Mouse (Mus musculus) hindbrain, embryonic 14.5 days (tissue): Measurements from ENCODE around the gene Rac2. TPM values are rescaled to one million over a fixed set of nuclear protein-coding genes. Genes with fewer than 3 reads are reported as not detected.

Source experiments
- ATAC-seq: fragments of 200-750 bp; cut with Nextera tagmentation; 2 replicates; pipeline ENCODE4 v1.8.0; 2017; ENCODE audit warnings: moderate number of reproducible peaks, mild to moderate bottlenecking, moderate TSS enrichment, moderate library complexity; ENCODE audit not compliant: low FRiP score
- DNase-seq: peaks from one replicate; pipeline ENCODE4 v3.0.0-alpha.2; 2015; ENCODE audit warnings: low spot score
- H3K27ac ChIP-seq: fragments of 300-500 bp; sonication (generic); 2 replicates; pipeline ENCODE4 v1.5.1; 2014; ENCODE audit warnings: mild to moderate bottlenecking, moderate library complexity
- H3K27me3 ChIP-seq: fragments of 300-500 bp; sonication (generic); 2 replicates; pipeline ENCODE4 v1.6.1; 2014; ENCODE audit warnings: mild to moderate bottlenecking, low read length, mixed read lengths; ENCODE audit not compliant: control insufficient read depth, insufficient read depth
- H3K36me3 ChIP-seq: fragments of 300-500 bp; sonication (generic); replicated peaks from 2 replicates; pipeline ENCODE4 v1.6.1; 2014; ENCODE audit not compliant: control insufficient read depth, insufficient read depth
- H3K4me1 ChIP-seq: fragments of 300-500 bp; sonication (generic); replicated peaks from 2 replicates; pipeline ENCODE4 v1.6.1; 2014; ENCODE audit warnings: antibody characterized with exemption, low read length, mixed read lengths; ENCODE audit not compliant: control insufficient read depth, insufficient read depth
- H3K4me2 ChIP-seq: fragments of 300-500 bp; sonication (generic); replicated peaks from 2 replicates; pipeline ENCODE4 v1.6.1; 2014; ENCODE audit warnings: mild to moderate bottlenecking, moderate library complexity
- H3K4me3 ChIP-seq: fragments of 300-500 bp; sonication (generic); replicated peaks from 2 replicates; pipeline ENCODE4 v1.5.1; 2014; ENCODE audit warnings: mild to moderate bottlenecking, low read length
- H3K9ac ChIP-seq: fragments of 300-500 bp; sonication (generic); 2 replicates; pipeline ENCODE4 v1.6.1; 2014
- H3K9me3 ChIP-seq: fragments of 300-500 bp; sonication (generic); 2 replicates; pipeline ENCODE4 v1.6.1; 2016; ENCODE audit warnings: low read length; ENCODE audit not compliant: control insufficient read depth
- WGBS: fragments of 180-500 bp; shearing (Covaris S2); extraction: QIAGEN DNeasy Blood & Tissue Kit; methylation state at CpG from one replicate; pipeline ENCODE4 v1.1.7; 2014; 5-methylcytosine and 5-hydroxymethylcytosine counted together
- polyA plus RNA-seq: library from polyadenylated mRNA; unstranded; fragments of >200 nt; fragmentation: Nextera tagmentation; extraction: Ambion mirVana; gene quantifications from 2 replicates; pipeline ENCODE4 v1.2.1, GENCODE M21; 2014

Gene Rac2
- polyA plus RNA-seq, 1 experiment from 2014 or later = 8.1 TPM

DNA sequence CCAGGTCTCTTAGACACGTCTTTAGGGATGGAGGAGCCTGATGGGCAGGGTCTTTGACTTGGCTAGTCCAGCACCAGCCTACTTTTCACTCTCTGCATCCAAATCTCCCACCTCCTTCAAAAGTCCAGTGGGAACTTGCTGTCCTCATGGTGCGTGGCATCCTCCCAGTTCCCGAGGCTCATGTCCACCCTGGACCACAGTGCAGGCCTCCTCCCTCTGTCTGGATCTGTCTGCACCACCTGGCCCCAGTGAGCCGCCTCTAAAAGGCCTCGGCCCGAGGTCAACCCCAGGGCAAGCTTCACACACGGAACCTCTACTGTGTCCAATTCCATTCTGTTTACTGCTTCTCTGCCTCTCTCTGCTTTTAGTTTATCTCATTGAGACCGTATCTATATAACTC is 51.3 kb downstream of the Rac2 start:
- ATAC-seq = no peak
- 75% methylated on average over 8 of the region's 8 CpGs for WGBS

DNA sequence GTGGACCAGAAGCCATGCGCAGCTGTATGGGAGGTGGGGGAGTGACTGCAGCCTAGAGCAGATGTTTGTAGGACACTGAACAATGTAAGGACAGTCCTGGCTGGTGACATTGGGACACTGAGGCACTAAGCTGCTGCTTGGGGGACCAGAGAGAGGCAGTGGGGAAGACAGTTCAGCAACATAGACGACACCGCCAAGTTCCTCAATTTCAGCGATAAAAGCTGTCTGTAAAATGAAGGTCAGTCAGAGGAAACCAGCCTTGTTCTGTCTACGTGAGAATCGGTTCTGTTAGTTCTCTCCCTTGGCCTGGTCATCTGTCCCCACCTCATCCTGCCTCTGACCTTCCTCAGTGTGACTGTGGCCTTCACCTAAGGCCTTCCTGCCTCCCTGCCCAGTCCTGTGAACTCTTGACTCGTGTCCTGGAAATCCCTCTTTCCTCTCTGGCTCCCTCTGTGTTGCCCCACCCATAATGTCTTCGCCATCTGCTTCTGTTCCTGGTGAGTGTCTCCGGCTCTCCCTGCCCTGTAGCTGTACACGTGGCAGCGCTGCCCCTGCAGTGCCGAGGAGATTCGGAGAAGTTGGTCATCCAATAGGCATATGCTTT is 52.4 kb downstream of the Rac2 start:
- Histone ChIP-seq H3K9me3 (no peaks in the 10 kb centered on the region), H3K27me3 (no peaks in the 10 kb centered on the region), H3K4me1 (no peaks in the 10 kb centered on the region), H3K4me2 (no peak overlapping the region), H3K4me3 (no peak overlapping the region), H3K27ac (no peak overlapping the region), H3K36me3 (no peaks in the 10 kb centered on the region), H3K9ac (no peak overlapping the region)
- DNase-seq (no peak), ATAC-seq (no peak)
- WGBS = 78% methylated on average over 13 of the region's 13 CpGs

More for the DNA sequence above, 51.3 kb downstream of the Rac2 start:
- H3K27ac ChIP-seq = no peak overlapping the region
- no peak overlapping the region for H3K4me2 ChIP-seq
- DNase-seq = no peak
- H3K36me3 ChIP-seq = no peaks in the 10 kb centered on the region
- no peaks in the 10 kb centered on the region for H3K4me1 ChIP-seq
- no peak overlapping the region for H3K9ac ChIP-seq
- H3K4me3 ChIP-seq = no peak overlapping the region
- H3K9me3 ChIP-seq = no peaks in the 10 kb centered on the region
- H3K27me3 ChIP-seq = no peaks in the 10 kb centered on the region

DNA sequence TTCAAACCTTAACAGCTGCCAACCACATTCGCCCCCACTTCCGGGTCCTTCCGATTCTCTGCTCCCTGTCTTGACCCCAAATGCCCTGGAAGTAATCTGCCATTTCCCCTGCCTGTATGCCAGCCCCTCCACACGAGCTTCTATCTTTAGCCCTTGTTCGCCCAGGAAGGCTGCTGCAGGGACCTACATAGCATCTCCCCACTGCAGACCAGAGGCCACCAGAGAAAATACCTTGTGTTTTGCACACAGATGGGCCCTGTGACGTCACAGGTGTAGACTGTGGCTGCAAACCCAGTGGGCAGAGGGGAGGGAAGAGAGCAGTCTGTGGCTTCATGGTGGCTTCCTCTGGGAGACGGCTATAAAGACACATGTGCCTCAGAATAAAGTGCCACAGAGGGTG is 54.4 kb downstream of the Rac2 start:
- no peak overlapping the region for H3K4me3 ChIP-seq
- 0 out of 2 replicates have a peak, but pooled peaks cover 3% of the 10 kb centered on the region for H3K4me1 ChIP-seq
- no peaks in the 10 kb centered on the region for H3K9me3 ChIP-seq
- H3K27ac ChIP-seq = no peak overlapping the region
- no peak overlapping the region for H3K9ac ChIP-seq
- no peak overlapping the region for H3K4me2 ChIP-seq
- ATAC-seq = no peak
- no peaks in the 10 kb centered on the region for H3K27me3 ChIP-seq
- no peaks in the 10 kb centered on the region for H3K36me3 ChIP-seq
- WGBS = 70% methylated on average over 7 of the region's 7 CpGs
- no peak for DNase-seq

DNA sequence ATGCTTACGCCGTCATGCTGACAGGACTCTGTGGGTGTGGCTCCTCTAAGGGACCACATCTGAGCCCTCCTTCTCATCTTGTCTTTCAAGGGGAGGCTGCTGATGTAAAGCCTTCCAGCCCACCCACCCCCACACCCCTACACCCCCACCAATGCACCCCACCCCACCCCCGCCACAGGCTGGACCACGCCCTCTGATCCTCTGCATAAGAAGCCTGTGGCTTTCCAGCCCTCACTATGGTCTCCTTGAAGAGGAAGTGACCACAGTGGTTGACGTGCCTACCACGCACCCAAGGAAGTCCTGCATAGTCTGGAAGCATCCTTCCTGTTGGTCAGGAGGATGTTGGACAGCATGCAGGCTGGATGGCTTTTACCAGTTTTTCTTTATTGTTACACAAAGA is 56.8 kb downstream of the Rac2 start:
- no peak overlapping the region for H3K4me2 ChIP-seq
- no peak for DNase-seq
- H3K4me1 ChIP-seq = 0 out of 2 replicates have a peak, but pooled peaks cover 3% of the 10 kb centered on the region
- H3K9me3 ChIP-seq = no peaks in the 10 kb centered on the region
- H3K27me3 ChIP-seq = no peaks in the 10 kb centered on the region
- H3K36me3 ChIP-seq = no peaks in the 10 kb centered on the region
- WGBS = 82% methylated on average over 6 of the region's 6 CpGs
- no peak overlapping the region for H3K4me3 ChIP-seq
- no peak overlapping the region for H3K27ac ChIP-seq
- no peak for ATAC-seq
- H3K9ac ChIP-seq = no peak overlapping the region

DNA sequence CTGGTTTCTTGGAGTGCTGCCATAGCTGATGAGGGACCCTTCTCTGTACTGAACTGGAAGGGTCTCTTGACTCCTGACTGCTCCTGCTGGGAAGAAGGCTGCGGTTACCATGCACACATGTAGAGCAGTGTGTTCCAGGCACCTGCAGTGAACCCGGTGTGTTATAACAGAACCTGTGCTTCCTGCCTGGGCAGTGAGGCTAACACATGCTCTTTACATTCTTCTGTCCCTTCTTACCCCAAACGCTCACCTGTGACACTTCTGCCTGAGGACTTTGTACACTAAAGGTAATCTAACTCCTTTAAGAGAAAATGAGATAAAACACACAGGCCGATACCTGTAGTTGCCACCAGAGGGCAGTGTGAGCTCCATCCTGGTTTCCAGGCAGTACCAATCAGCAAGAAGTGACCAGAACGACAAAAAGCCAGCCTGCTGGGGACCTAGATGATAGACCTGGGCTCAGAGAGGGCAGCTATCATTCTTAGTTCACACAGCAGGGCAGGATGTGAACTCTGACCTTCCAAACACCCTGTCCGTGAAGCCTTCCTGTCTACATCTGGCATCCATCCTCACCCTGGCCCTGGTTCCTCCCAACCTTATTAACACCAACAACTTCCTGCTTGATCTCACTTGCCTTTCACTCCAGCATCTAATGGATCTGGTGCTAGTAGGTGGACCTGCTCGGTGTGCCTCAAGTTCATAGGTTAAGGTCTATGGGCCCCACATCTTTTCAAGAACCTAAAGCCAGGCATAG is 58.0 kb downstream of the Rac2 start:
- Histone ChIP-seq H3K27ac (no peak overlapping the region), H3K4me1 (peaks cover 10% of the 10 kb centered on the region), H3K27me3 (no peaks in the 10 kb centered on the region), H3K36me3 (no peaks in the 10 kb centered on the region), H3K4me2 (no peak overlapping the region), H3K9me3 (no peaks in the 10 kb centered on the region), H3K9ac (no peak overlapping the region), H3K4me3 (no peak overlapping the region)
- ATAC-seq (peak; percentile 46; the same call in 1 of the 2 replicates), DNase-seq (peak; percentile 85)
- 33% methylated on average over 7 of the region's 7 CpGs for WGBS

DNA sequence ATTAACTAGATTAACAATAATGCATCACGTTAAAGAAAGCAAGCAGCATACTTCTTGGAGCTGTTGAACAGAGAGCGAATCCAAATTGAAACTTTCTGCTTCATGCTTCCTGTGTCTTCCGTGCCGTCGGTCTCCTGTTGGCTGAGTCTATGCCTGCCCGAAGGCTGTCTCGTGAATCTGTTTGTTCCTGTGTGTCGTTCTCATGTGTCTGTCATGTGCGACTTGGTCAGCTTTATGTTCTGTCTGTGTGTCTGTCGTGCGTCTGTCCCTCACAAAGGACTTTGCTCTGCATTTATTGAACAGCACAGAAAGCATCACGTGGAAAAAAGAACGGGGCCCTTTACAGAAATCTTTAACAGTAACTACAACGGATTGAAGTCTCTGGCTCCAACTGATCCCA is 59.6 kb downstream of the Rac2 start:
- 91% methylated on average over 14 of the region's 14 CpGs for WGBS
- ATAC-seq (no peak), DNase-seq (no peak)
- Histone ChIP-seq H3K27ac (no peak overlapping the region), H3K9me3 (no peaks in the 10 kb centered on the region), H3K4me1 (peaks cover 12% of the 10 kb centered on the region), H3K27me3 (no peaks in the 10 kb centered on the region), H3K4me3 (no peak overlapping the region), H3K9ac (no peak overlapping the region), H3K4me2 (no peak overlapping the region), H3K36me3 (no peaks in the 10 kb centered on the region)

DNA sequence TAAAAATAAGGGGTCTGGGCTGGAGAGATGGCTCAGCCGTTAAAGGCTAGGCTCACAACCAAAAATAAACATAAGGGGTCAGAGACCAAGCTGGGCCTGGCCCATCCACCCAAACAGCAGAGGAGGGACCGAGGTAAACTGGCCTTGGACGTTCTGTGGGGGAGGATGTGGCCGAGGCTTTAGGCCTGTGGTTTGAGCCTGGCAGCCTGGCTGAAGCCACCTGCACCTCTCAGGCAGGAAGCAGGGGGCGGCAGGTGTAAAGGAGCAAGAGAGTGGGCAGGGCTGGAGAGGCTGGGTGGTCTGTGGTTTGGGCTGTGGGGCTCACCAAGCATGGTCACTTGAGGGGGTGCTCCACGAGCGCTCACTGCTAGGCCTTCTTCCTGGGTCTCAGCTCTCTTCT is 60.6 kb downstream of the Rac2 start:
- H3K4me1 ChIP-seq = peaks cover 12% of the 10 kb centered on the region
- ATAC-seq (no peak), DNase-seq (no peak)
- no peak overlapping the region for H3K4me3 ChIP-seq
- H3K4me2 ChIP-seq = no peak overlapping the region
- H3K9me3 ChIP-seq = no peaks in the 10 kb centered on the region
- H3K9ac ChIP-seq = no peak overlapping the region
- WGBS = 87% methylated on average over 7 of the region's 7 CpGs
- no peaks in the 10 kb centered on the region for H3K27me3 ChIP-seq
- H3K36me3 ChIP-seq = no peaks in the 10 kb centered on the region
- H3K27ac ChIP-seq = no peak overlapping the region

DNA sequence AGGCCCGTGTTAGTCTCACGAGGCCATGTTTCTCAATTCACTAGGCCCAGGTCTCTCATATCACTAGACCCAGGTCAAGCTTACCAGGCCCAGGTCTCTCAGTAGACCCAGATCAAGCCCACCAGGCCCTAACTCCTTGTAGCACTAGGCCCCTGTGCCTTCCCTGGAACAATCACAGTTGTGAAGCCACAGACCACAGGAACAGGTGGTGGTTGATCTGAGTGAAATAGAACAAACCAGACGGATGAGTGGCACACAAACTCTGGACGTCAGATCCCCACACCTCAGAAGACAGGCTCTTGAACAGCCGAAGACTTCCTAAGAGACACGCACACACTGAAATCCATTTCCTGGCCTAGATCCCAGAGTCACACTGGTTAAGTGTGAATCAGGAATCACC is 61.8 kb downstream of the Rac2 start:
- DNase-seq (no peak), ATAC-seq (no peak)
- Histone ChIP-seq H3K9ac (no peak overlapping the region), H3K4me2 (no peak overlapping the region), H3K4me3 (no peak overlapping the region), H3K27ac (no peak overlapping the region), H3K4me1 (peaks cover 12% of the 10 kb centered on the region), H3K27me3 (no peaks in the 10 kb centered on the region), H3K9me3 (no peaks in the 10 kb centered on the region), H3K36me3 (no peaks in the 10 kb centered on the region)
- 95% methylated on average over 6 of the region's 6 CpGs for WGBS

DNA sequence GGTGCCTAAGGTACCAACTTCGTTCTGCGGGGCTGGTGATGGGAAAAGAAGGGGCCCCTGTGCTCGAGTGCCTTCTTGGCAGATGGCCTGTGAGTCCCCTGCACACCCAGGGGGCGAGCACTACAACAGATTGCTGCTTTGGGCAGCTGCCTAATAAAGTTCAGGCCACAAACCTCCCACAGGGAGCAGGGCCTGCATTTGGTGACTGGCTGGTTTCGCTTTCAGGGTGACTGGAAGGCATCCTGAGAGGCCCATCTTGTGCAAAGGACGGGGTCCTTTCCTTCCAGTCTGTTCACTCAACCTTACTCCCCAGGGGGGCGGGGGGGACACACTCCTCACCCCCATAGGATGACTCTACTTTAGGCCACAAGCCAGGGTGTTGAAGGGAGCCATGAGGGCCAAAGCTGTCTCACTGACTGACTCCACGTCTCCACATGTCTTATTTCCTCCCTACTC is 62.4 kb downstream of the Rac2 start:
- no peak for DNase-seq
- ATAC-seq = no peak
- no peaks in the 10 kb centered on the region for H3K36me3 ChIP-seq
- no peaks in the 10 kb centered on the region for H3K27me3 ChIP-seq
- WGBS = 56% methylated on average over 8 of the region's 8 CpGs
- H3K9me3 ChIP-seq = peaks cover 1% of the 10 kb centered on the region; the same call in 1 of the 2 replicates
- H3K9ac ChIP-seq = 0 out of 2 replicates have a peak overlapping the region, but pooled peaks have one; percentile 20
- H3K4me2 ChIP-seq = peak overlapping the region; percentile 24; the same call in 1 of the 2 replicates
- H3K4me1 ChIP-seq = peaks cover 12% of the 10 kb centered on the region
- H3K27ac ChIP-seq = no peak overlapping the region
- no peak overlapping the region for H3K4me3 ChIP-seq
